Mouse (Mus musculus) subcutaneous adipose tissue, adult 2 months (tissue): Measurements from ENCODE around the gene Slc47a2. TPM values are rescaled to one million over a fixed set of nuclear protein-coding genes. Genes with fewer than 3 reads are reported as not detected.

Source experiments
- polyA plus RNA-seq: library from polyadenylated mRNA; depleted of rRNA; stranded (reverse); fragments of >200 nt; gene quantifications from 2 replicates; pipeline ENCODE4 v1.2.3, GENCODE M21; 2012; ENCODE audit warnings: low replicate concordance; rRNA removed

Gene Slc47a2
- polyA plus RNA-seq: 0.19 TPM in 1 of 2 replicates, not detected in the other

DNA sequence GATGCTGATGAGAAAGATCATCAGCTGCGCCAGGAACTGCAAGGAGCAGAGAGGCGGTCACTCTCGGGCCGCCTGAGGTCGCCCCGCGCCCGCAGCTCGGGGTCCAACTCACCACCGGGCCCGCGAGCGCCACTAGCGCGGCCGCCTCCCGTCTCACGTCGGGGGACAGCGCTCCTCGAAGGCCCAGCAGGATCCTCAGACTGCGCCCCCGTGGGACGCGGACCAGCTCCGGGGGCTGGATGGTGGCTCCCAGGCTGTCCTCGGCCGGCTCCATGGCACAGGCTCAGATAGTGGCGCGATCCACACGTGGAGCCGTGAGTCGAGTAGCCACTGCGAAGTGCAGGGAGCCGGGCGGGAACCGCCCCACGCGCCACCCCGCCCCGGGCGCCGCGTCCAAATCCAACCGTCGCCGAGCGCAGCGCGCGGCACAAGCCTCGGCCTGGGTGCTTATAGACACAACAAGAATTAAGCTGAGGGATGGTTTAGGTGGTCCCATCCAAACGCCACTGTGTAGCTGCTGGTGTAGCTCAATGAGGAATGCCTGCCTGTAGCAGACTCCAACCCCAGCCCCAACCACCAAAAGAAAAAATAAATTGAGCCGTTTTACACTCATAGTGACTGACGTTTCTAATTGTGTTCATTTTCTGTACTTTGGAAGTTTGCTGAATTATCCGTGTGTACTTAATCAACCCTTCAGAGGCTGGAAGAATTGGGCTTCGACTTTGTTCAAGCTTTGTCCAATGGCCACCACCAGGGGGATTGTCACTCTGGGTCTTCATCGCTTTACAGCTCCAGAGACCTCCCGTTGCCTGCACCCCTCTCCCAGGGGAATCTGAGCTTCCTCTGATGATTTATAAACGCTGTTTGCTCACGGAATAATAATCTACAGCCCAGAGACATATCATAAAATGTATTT, at the start of gene Slc47a2:
Gene Slc47a2, minus strand, starts transcription at position 356 of the 916 bp plus-strand sequence.

DNA sequence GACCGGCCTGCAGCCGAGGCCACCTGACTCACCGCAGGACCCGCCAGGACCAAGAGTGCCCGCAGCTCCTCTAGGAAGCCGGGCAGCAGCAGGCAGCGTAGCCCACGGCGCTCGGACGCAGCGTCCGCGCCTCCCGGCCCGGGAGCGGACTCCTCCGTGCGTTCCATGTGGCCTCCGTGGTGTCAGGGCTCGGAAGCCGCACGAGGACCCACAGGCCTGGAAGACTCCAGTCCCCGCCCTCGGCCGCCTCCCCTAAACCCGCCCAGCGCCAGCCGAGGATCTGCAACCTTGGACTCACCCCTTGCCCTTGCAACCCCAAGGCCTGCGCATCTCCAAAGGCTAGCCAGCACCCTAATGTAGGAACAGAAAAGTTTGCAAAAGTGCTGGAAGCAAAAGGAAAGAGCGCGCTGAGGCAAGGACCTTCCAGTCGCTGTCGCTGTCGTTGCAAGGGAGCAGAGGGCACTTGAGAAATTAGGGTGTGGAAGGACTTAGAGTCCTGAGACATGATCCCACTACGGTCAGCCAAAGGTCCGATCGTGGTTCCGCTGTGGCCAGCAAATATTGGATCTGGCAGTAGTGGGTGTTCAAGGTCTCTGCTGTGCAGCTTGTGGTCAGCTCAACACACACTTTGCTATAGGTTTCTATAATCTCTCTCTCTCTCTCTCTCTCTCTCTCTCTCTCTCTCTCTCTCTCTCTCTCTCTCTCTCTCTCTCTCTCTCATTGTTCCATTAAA, 35.4 kb upstream of the Slc47a2 start, which contains the start of gene Slc47a1:
Gene Slc47a1, minus strand, starts transcription at position 465 of the 733 bp plus-strand sequence.

DNA sequence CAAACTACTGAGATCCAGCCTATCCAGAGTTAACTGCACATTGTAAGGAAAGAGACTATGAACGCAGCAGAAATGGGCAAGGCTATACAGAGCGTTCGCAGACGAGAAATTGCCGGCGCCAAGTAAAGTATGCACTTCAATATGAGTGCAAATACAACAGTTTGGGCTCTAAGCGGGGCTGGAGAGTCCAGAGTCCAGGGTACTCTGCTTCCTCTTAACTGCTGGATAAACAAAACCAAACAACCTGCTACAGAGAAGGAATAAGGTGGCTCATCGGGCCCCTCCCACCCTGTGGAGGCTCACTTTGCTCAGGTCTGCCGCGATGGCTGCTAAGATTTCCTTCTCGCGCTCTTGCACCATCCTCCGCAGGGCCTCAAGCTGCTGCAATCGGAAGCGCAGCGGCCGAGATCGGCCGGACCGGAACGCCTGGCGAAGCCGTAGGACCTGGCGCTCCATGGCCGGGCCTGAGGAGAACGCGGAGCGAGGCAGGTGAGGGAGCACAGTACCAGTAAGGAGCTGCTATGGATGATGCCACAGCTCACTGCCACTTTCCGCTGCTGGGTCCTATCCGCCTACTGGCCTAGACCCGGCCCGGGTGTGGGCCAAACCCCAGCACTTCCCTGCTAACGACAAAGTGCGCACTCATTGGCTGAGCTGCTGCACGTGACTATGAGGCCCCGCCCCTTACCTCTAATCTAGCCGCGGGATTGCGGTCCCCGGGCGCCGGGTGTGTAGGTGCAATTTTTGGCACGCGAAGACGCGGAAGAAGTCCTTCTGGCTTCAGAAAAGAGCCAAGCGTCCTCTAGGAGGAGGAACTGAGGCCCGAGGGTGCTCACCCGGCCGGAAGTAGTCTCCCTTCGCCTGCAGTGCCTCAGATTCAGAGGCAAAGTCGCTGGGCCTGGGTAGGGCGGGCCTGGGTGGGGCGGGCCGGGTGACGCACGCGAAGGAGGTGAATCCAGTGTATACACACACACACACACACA, 75.8 kb downstream of the Slc47a2 start, which contains the start of gene Aldh3a2:
Gene Aldh3a2, minus strand, starts transcription at position 914 of the 983 bp plus-strand sequence.

Other genes starting within 250 kb of the Slc47a2 start
- gene Tnfrsf13b, start 216.1 kb downstream of the Slc47a2 start, polyA plus RNA-seq: 3.5 and 7.9 TPM in 2 replicates
- 38.7 and 79.2 TPM in 2 replicates for gene Usp22, start 167.8 kb downstream of the Slc47a2 start, polyA plus RNA-seq
- 0.09 and 0.87 TPM in 2 replicates for gene Aldh3a1, start 135.3 kb downstream of the Slc47a2 start, polyA plus RNA-seq
- 54.5 and 64.1 TPM in 2 replicates for gene Aldh3a2, start 75.4 kb downstream of the Slc47a2 start, polyA plus RNA-seq
- gene Slc47a1, start 35.5 kb upstream of the Slc47a2 start, polyA plus RNA-seq: 0.10 and 0.39 TPM in 2 replicates
- gene Rnf112, start 111.3 kb upstream of the Slc47a2 start, polyA plus RNA-seq: 0.29 and 2.5 TPM in 2 replicates
- 74.0 and 1,092 TPM in 2 replicates for gene Mfap4, start 142.6 kb upstream of the Slc47a2 start, polyA plus RNA-seq
- gene Mapk7, start 151.5 kb upstream of the Slc47a2 start, polyA plus RNA-seq: 26.9 and 63.8 TPM in 2 replicates
- 17.0 and 68.2 TPM in 2 replicates for gene B9d1, start 162.3 kb upstream of the Slc47a2 start, polyA plus RNA-seq
- gene Epn2, start 236.8 kb upstream of the Slc47a2 start, polyA plus RNA-seq: 41.8 and 44.8 TPM in 2 replicates